Mouse (Mus musculus): ENCODE data around the gene Dok5.

- TF ChIP-seq CTCF (IDR thresholded peaks at IDR 0.05; ENCODE audit: low read depth) (no peak), EP300 (optimal IDR thresholded peaks at IDR 0.05) (no peak)
Observed at GRCm38 (mm10) chr2:170924131-170924530, 192.5 kb downstream of the Dok5 start.
